8 mouse cellular contexts compared by ENCODE assay signal in the genomic region with DNA sequence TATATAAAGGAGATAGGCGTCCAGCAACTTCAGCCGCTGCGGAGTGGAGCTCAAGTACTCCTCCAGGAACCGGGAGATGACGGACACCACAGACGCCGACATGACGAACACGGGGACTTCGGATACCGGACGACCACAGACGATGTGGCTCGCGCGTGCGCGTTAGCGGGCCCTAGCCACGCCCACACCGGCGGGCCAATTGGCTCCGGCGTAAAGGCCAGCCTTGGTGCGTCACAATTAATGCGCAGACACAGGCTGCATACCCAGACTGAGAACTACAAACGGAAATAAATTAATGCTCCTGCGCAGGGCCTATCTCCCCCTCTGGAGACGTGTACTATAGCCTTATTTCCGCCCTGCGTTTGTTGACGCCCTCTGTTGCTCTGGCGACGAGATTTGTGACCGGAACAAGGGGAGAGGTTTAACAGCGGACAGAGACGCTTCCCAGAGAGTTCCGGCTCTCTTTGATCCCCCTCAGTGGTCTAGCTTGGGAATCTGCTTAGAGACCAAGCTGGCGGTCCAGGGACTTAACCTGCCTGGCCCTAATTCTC. TPM values are rescaled to one million over a fixed set of nuclear protein-coding genes. Genes with fewer than 3 reads are reported as not detected.
DNase-seq lines count a peak whose midpoint lies in the region; ATAC-seq and TF ChIP-seq lines count a peak whose summit lies in the region.

A gene (minus strand): TSS at position 364 of the 551 bp plus-strand sequence.
A gene (plus strand): TSS at position 448 of the 551 bp plus-strand sequence.

- H3K27ac ChIP-seq in embryonic facial prominence, embryonic 13.5 days, result peak within 1 kb of the TSS; percentile 69
- H3K27ac ChIP-seq in kidney, adult 2 months (ENCODE audit: insufficient read depth, low read depth, low read length), result peak within 1 kb of the TSS; percentile 84
- H3K27ac ChIP-seq in limb, embryonic 12.5 days, result peak within 1 kb of the TSS; percentile 57
- H3K27ac ChIP-seq in midbrain, embryonic 15.5 days, result peak within 1 kb of the TSS; percentile 90
- H3K27ac ChIP-seq in spleen, adult 2 months (ENCODE audit: insufficient read depth, low read length), result peak within 1 kb of the TSS; percentile 78

- TF ChIP-seq POLR2A in kidney, adult 2 months (IDR thresholded peaks at IDR 0.05; ENCODE audit: low read depth, low read length), result peak; percentile 88
- TF ChIP-seq POLR2A in spleen, adult 2 months (IDR thresholded peaks at IDR 0.05; ENCODE audit: low read depth, low read length), result peak; percentile 86

- H3K9me3 ChIP-seq in embryonic facial prominence, embryonic 13.5 days, result no peaks in the 10 kb centered on the region
- no peaks in the 10 kb centered on the region for H3K9me3 ChIP-seq in limb, embryonic 12.5 days
- no peaks in the 10 kb centered on the region for H3K9me3 ChIP-seq in midbrain, embryonic 15.5 days

- peaks cover 3% of the 10 kb centered on the region; the same call in 1 of the 2 replicates for H3K36me3 ChIP-seq in embryonic facial prominence, embryonic 13.5 days
- H3K36me3 ChIP-seq in kidney, adult 2 months (ENCODE audit: control insufficient read depth, insufficient read depth, low read length), result no peaks in the 10 kb centered on the region
- H3K36me3 ChIP-seq in limb, embryonic 12.5 days, result peaks cover 11% of the 10 kb centered on the region; the same call in 1 of the 2 replicates
- no peaks in the 10 kb centered on the region for H3K36me3 ChIP-seq in midbrain, embryonic 15.5 days (replicated peaks)
- H3K36me3 ChIP-seq in spleen, adult 2 months (ENCODE audit: control insufficient read depth, insufficient read depth, low read length), result peaks cover 3% of the 10 kb centered on the region; the same call in 1 of the 2 replicates

- no peaks in the 10 kb centered on the region for H3K27me3 ChIP-seq in embryonic facial prominence, embryonic 13.5 days
- no peaks in the 10 kb centered on the region for H3K27me3 ChIP-seq in kidney, adult 2 months (replicated peaks; ENCODE audit: control insufficient read depth, insufficient read depth, low read length)
- H3K27me3 ChIP-seq in limb, embryonic 12.5 days, result no peaks in the 10 kb centered on the region
- H3K27me3 ChIP-seq in midbrain, embryonic 15.5 days (replicated peaks), result no peaks in the 10 kb centered on the region
- no peaks in the 10 kb centered on the region for H3K27me3 ChIP-seq in spleen, adult 2 months (ENCODE audit: control insufficient read depth, insufficient read depth, low read length)

- H3K4me1 ChIP-seq in embryonic facial prominence, embryonic 13.5 days, result peaks cover 53% of the 10 kb centered on the region
- H3K4me1 ChIP-seq in kidney, adult 2 months (ENCODE audit: control insufficient read depth, insufficient read depth, low read length), result peaks cover 19% of the 10 kb centered on the region
- H3K4me1 ChIP-seq in limb, embryonic 12.5 days (replicated peaks), result peaks cover 30% of the 10 kb centered on the region
- peaks cover 54% of the 10 kb centered on the region for H3K4me1 ChIP-seq in midbrain, embryonic 15.5 days
- peaks cover 4% of the 10 kb centered on the region for H3K4me1 ChIP-seq in spleen, adult 2 months (ENCODE audit: control insufficient read depth, insufficient read depth, insufficient read length)

- WGBS in embryonic facial prominence, embryonic 13.5 days, result under 1% methylated on average over 39 of the region's 39 CpGs
- WGBS in kidney, adult 2 months, result under 1% methylated on average over 39 of the region's 39 CpGs
- under 1% methylated on average over 39 of the region's 39 CpGs for WGBS in limb, embryonic 12.5 days
- under 1% methylated on average over 39 of the region's 39 CpGs for WGBS in midbrain, embryonic 15.5 days
- under 1% methylated on average over 39 of the region's 39 CpGs for WGBS in spleen, adult 2 months

- peak; percentile 97 for DNase-seq in 3134 (ENCODE audit: extremely low read depth, insufficient read length, low spot score)
- DNase-seq in adrenal gland, postnatal 36 days, result peak; percentile 99
- peak; percentile 98 for DNase-seq in heart, adult 18-20 months
- peak; percentile 99 for DNase-seq in kidney, adult 2 months
- peak; percentile 97 to 98 for DNase-seq in spleen, adult 2 months (ENCODE audit: low read depth in 1 of 2, low spot score in 2 of 2)

- H3K9ac ChIP-seq in embryonic facial prominence, embryonic 13.5 days, result peak within 1 kb of the TSS; percentile 75
- H3K9ac ChIP-seq in limb, embryonic 12.5 days (replicated peaks), result peak within 1 kb of the TSS; percentile 68
- peak within 1 kb of the TSS; percentile 76 for H3K9ac ChIP-seq in midbrain, embryonic 15.5 days

- peak within 1 kb of the TSS; percentile 70 for H3K4me3 ChIP-seq in embryonic facial prominence, embryonic 13.5 days
- peak within 1 kb of the TSS; percentile 86 for H3K4me3 ChIP-seq in kidney, adult 2 months (ENCODE audit: insufficient read depth, low read depth, low read length)
- peak within 1 kb of the TSS; percentile 59 for H3K4me3 ChIP-seq in limb, embryonic 12.5 days (replicated peaks)
- H3K4me3 ChIP-seq in midbrain, embryonic 15.5 days, result peak within 1 kb of the TSS; percentile 88
- peak within 1 kb of the TSS; percentile 80 for H3K4me3 ChIP-seq in spleen, adult 2 months (ENCODE audit: extremely low read depth, insufficient read depth, insufficient read length)

- no peak for TF ChIP-seq CTCF in kidney, adult 2 months (conservative IDR thresholded peaks at IDR 0.05; ENCODE audit: insufficient read depth, insufficient read length, low read depth, low read length)
- TF ChIP-seq CTCF in spleen, adult 2 months (IDR thresholded peaks at IDR 0.05; ENCODE audit: extremely low read depth, insufficient read depth, insufficient read length, insufficient replicate concordance), result no peak

- H3K4me2 ChIP-seq in embryonic facial prominence, embryonic 13.5 days, result peak within 1 kb of the TSS; percentile 78
- H3K4me2 ChIP-seq in limb, embryonic 12.5 days, result peak within 1 kb of the TSS; percentile 72
- peak within 1 kb of the TSS; percentile 89 for H3K4me2 ChIP-seq in midbrain, embryonic 15.5 days

- ATAC-seq in embryonic facial prominence, embryonic 13.5 days (ENCODE audit: insufficient number of reproducible peaks, insufficient read depth, low FRiP score, low TSS enrichment, low read depth), result peak; percentile 100
- peak; percentile 100 for ATAC-seq in limb, embryonic 12.5 days (ENCODE audit: insufficient number of reproducible peaks, insufficient read depth, low FRiP score, low TSS enrichment, low read depth)
- ATAC-seq in midbrain, embryonic 15.5 days (replicated peaks), result peak; percentile 100

RNA-seq across cellular contexts. Expression of the first gene that starts in this region (rescaled TPM):
- 100 to 1,000 TPM; 341 to 382 TPM for total RNA-seq in adrenal gland, postnatal 36 days (2021)
- polyA plus RNA-seq in embryonic facial prominence, embryonic 13.5 days (2015; fragmentation: Nextera tagmentation; extraction: Ambion mirVana), result 340 and 359 TPM in 2 replicates
- total RNA-seq in heart, adult 18-20 months (2021), result 100 to 1,000 TPM; 107 to 112 TPM
- polyA plus RNA-seq in kidney, adult 2 months (2012; rRNA removed), result 773 and 775 TPM in 2 replicates
- 240 and 247 TPM in 2 replicates for polyA plus RNA-seq in limb, embryonic 12.5 days (2016; fragmentation: Nextera tagmentation; extraction: Ambion mirVana)
- polyA plus RNA-seq in midbrain, embryonic 15.5 days (2015; fragmentation: Nextera tagmentation; extraction: Ambion mirVana), result 329 and 335 TPM in 2 replicates
- 309 and 372 TPM in 2 replicates for polyA plus RNA-seq in spleen, adult 2 months (2012; rRNA removed)

RNA-seq across cellular contexts. Expression of the second gene that starts in this region (rescaled TPM):
- 100 to 1,000 TPM; 479 to 663 TPM for total RNA-seq in adrenal gland, postnatal 36 days (2021)
- polyA plus RNA-seq in embryonic facial prominence, embryonic 13.5 days (2015; fragmentation: Nextera tagmentation; extraction: Ambion mirVana), result 50.5 TPM in 2 replicates
- 10 to 100 TPM; 38.2 to 43.4 TPM for total RNA-seq in heart, adult 18-20 months (2021)
- polyA plus RNA-seq in kidney, adult 2 months (2012; rRNA removed), result 74.5 and 75.8 TPM in 2 replicates
- polyA plus RNA-seq in limb, embryonic 12.5 days (2016; fragmentation: Nextera tagmentation; extraction: Ambion mirVana), result 37.6 and 42.5 TPM in 2 replicates
- polyA plus RNA-seq in midbrain, embryonic 15.5 days (2015; fragmentation: Nextera tagmentation; extraction: Ambion mirVana), result 45.9 and 53.2 TPM in 2 replicates
- 17.9 and 23.4 TPM in 2 replicates for polyA plus RNA-seq in spleen, adult 2 months (2012; rRNA removed)

Comparison
In these comparisons a context has a peak if more than half of its experiments do, and no peak if none do; other contexts are left out.
1. Peak in every context shown above with its lines: DNase-seq, ATAC-seq, H3K4me3 ChIP-seq and H3K27ac ChIP-seq.
2. RNA of the second gene that starts in this region (total RNA-seq): 479 to 663 TPM in adrenal gland, postnatal 36 days; 38.2 to 43.4 TPM in heart, adult 18-20 months; every median in the first group is over 10 times any median in the second.